Mouse (Mus musculus) common myeloid progenitor, adult 5-6 weeks (primary cell): ENCODE measurements around the gene Ddx52. TPM values are rescaled to one million over a fixed set of nuclear protein-coding genes. Genes with fewer than 3 reads are reported as not detected.

Experiments
- ATAC-seq: replicated peaks from 2 replicates; pipeline ENCODE4 v1.8.0; 2016; ENCODE audit warnings: low read depth, mild to moderate bottlenecking, moderate TSS enrichment, inconsistent platforms; ENCODE audit not compliant: poor library complexity, severe bottlenecking
- total RNA-seq: library from RNA; stranded (forward); fragments of 200-1000, 187-1606 nt; gene quantifications from 2 replicates; pipeline ENCODE4 v1.2.3, GENCODE M21; 2017

The Ddx52 gene
- total RNA-seq, 1 experiment from 2014 or later: 71.4 TPM

- ATAC-seq: no peak
These were observed 25.8 kb downstream of the Ddx52 start for GRCm38 (mm10) chr11:83967436-83968204.

- ATAC-seq: no peak
These were observed 26.3 kb downstream of the Ddx52 start for GRCm38 (mm10) chr11:83968205-83968575.

DNA sequence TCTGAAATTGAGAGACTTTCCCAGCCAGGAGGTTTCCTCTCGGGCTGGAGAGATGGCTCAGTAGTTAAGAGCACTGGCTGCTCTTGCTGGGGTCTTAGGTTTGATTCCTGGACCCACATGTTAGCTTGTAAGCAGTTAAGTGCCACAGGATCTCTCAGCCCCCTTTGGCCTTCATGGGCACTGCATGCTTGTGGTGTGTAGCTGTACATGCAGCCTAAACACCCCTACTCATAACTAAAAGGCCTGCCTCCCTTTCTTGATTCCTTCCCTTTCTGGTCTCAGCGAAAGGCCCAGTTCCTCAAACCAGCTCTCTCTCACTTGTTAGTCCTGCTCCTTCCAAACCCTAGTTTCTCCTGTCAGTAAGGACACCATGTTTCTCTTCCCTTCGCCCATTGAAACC is 27.2 kb downstream of the Ddx52 start:
- ATAC-seq: peak; percentile 46; the same call in 1 of the 2 replicates

DNA sequence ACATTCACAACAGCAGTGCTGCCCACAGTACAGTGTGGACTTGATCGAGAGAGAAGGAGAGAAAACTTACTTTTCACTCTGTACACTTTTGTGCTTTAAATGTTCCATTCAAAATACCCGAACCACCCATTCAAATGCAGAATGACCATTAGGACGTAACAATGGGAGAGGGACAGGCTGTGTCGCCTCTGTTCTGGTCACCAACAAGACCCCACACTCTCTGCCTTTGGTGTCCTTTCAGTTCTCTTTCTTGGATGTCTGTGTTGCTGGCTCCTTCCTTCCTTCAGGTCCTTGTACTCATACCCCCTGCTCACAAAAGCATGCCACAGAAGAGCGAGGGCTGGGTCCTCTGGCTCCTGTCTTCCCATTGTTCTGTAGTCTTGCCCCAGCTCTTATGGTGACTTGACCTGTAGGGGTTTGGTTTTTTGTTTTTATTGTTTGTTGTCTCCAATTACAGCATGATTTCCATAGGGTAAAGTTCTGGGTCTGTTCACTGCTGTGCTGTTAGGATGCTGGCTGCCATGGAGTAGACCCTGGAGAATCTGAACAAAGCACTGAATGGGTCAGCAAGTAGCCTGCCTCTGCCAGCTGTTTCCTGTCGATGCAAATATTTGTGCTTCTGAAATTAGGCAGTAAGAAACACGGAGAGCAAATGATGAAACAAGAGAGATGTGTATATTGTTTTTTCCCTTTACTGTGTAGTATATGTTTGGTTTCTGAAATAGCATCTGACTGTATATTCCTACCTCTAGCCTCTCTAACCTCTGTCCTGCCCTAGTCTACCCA is 32.9 kb downstream of the Ddx52 start:
- no peak for ATAC-seq

DNA sequence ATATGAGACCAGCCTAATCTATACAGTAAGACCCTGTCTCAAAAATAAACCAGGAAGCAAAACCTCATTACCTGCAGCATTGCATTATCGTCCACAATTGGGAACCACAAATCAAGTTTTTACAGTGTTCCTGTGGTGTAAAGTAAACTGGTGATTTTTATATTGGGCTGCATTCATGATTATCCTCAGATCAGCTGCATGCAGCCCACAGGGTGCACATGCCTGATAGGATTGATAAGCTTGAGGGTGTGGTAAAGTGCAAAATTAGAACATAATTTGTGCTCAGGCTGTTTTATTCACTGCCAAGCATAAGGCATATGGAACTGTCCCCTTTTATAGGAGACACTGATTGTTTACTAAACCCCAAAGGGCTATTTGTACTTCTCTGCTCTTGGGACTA is 33.6 kb downstream of the Ddx52 start:
- no peak for ATAC-seq

GRCm38 (mm10) chr11:83976236-83976977 is 34.5 kb downstream of the Ddx52 start:
- no peak for ATAC-seq

DNA sequence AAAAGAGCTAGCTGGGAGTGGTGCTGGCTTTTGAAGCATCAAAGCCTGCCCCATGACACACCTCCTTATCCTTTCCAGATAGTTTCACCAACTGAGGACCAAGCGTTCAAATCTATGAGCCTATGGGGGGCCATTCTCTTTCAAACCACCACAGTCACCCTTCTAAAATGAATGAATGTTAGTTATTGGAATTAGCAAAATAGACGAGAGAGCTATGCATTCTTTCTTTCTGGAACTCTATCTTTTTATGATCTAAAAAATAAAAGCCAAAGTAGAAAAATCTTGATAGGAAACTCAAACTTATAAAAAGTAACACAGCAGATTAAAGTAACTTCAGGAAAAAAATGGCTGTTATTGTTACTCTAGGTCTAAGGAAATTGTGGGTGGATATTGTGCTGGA is 35.9 kb downstream of the Ddx52 start:
- ATAC-seq: no peak

DNA sequence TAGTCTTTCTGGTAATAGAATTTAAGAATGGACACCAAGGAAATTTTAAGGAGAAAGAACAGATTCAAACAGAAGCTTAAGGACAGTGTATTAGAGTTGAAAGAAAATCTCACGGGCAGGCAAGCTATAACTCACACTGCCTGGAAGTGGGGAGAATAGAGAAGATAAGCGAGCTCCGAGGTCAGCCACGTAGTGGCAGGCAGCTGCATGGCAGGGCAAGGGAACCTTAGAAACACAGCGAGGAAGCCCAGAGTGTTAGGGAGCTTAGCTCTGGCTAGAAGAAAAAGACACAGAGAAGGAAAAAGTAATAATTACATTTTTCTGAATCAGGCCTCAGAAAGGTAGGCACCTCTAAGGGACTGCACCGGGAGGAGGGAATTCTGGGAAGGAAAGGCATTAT is 38.1 kb downstream of the Ddx52 start:
- no peak for ATAC-seq

GRCm38 (mm10) chr11:83981338-83981737 is 39.5 kb downstream of the Ddx52 start:
- ATAC-seq: no peak

GRCm38 (mm10) chr11:83991701-83992100 is 49.8 kb downstream of the Ddx52 start:
- ATAC-seq: no peak

DNA sequence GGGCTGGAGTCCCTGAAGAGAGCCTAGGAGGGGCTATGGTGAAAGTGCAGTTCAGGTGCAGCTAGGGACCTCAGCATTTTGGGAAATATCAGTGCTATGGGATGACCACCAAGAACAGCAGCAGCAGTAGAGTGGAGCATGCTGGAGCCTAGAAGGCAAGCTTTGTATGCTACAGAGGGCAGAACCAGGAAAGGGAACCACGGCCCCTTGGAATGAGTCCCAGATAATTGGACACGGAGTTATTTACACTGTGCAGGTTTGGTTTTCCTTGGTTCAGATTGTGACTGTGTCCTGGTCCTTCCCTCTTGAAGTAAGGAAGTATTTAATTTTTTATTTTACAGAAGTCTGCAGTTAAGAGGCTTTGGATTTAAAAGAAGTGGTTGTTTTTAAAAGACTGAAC is 51.6 kb downstream of the Ddx52 start:
- ATAC-seq: no peak

DNA sequence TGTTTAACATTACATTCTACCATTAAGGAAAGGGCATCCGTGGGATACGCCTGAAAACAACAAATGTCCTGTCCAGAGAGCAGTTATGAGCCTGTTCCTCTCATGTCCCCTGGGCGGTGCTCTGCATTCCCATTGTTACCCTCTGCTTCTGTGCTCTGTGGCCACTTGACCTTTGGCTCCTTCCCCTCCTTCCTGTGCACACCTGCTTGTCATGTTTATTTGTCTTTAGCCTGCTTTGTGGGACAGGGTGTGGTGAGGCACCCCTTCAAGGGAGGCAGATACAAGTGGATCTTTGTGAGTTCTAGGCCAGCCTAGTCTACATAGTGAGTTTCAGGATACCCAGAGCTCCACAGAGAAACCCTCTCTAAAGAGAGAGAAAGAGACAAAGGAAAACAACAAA is 52.6 kb downstream of the Ddx52 start:
- no peak for ATAC-seq

- no peak for ATAC-seq
These were observed 53.7 kb downstream of the Ddx52 start for GRCm38 (mm10) chr11:83995535-83995950.

GRCm38 (mm10) chr11:83997171-83997868 is 55.5 kb downstream of the Ddx52 start:
- ATAC-seq: no peak

GRCm38 (mm10) chr11:83998993-83999392 is 57.1 kb downstream of the Ddx52 start:
- ATAC-seq: no peak

- ATAC-seq: no peak
These were observed 57.6 kb downstream of the Ddx52 start for GRCm38 (mm10) chr11:83999411-83999915.

GRCm38 (mm10) chr11:84001257-84001656 is 59.4 kb downstream of the Ddx52 start:
- ATAC-seq: no peak

DNA sequence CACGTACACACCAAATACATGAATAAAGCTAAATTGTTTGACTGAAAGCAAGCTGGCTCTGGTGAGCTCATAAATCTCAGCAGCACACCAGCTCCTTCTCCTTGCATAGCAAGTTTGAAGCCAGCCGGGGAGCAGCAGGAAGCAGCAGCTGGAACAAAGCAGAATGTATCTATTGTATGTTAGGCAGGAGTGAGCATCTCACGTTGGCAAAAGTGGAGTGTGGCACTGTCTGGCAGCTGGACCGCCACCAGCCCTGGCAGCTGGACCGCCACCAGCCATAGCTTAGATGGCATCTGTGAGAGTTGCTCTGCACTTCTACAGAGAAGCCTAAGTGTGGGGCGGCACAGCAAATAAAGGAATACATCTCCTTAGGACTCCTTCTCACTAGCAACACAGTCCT is 62.1 kb downstream of the Ddx52 start:
- ATAC-seq: no peak

DNA sequence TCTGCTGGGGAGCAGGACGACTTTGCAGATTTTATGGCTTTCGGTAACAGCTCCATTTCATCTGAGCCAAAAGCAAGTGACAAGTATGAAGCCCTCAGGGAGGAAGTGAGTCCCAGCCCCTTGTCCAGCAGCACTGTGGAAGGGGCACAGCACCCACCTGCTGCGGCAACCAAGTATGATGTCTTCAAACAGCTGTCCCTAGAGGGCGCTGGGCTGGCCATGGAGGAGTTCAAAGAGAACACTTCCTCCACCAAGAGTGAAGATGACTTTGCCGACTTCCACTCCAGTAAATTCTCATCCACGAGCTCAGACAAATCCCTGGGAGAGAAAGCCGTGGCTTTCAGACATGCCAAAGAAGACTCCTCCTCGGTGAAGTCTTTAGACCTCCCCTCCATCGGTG is 67.1 kb downstream of the Ddx52 start:
- no peak for ATAC-seq

- no peak for ATAC-seq
These were observed 68.5 kb downstream of the Ddx52 start for GRCm38 (mm10) chr11:84010411-84010810.
